Mouse (Mus musculus): ENCODE results near the gene Pias3.

The Pias3 gene

GRCm38 (mm10) chr3:96696198-96696765 lies at the start of gene Pias3:
Gene Pias3, plus strand, starts transcription at chr3:96696384.
- WGBS: under 1% methylated on average over 35 of the region's 35 CpGs

- WGBS: 86% methylated on average over 3 of the region's 3 CpGs
Measured at GRCm38 (mm10) chr3:96647365-96647764, 48.8 kb upstream of the Pias3 start.

- WGBS: 83% methylated on average over 2 of the region's 2 CpGs
Measured at GRCm38 (mm10) chr3:96660901-96661300, 35.3 kb upstream of the Pias3 start.

GRCm38 (mm10) chr3:96662731-96663316 lies 33.4 kb upstream of the Pias3 start:
- WGBS: 27% methylated on average over 8 of the region's 8 CpGs

- 3% methylated on average over 18 of the region's 18 CpGs for WGBS
Measured at GRCm38 (mm10) chr3:96663432-96664239, 32.5 kb upstream of the Pias3 start.

GRCm38 (mm10) chr3:96665732-96666363 lies 30.3 kb upstream of the Pias3 start:
- 94% methylated on average over 7 of the region's 7 CpGs for WGBS

- WGBS: 94% methylated on average over 5 of the region's 5 CpGs
Measured at GRCm38 (mm10) chr3:96666916-96667315, 29.3 kb upstream of the Pias3 start.

- 43% methylated on average over 1 of the region's 1 CpGs for WGBS
Measured at GRCm38 (mm10) chr3:96667316-96667715, 28.9 kb upstream of the Pias3 start.

GRCm38 (mm10) chr3:96668424-96669067 lies 27.6 kb upstream of the Pias3 start:
- WGBS: 88% methylated on average over 5 of the region's 5 CpGs

GRCm38 (mm10) chr3:96669727-96670468 lies 26.3 kb upstream of the Pias3 start, which contains the start of gene Ankrd35:
Gene Ankrd35, plus strand, starts transcription at chr3:96670131.
- 5% methylated on average over 35 of the region's 35 CpGs for WGBS

- 97% methylated on average over 5 of the region's 5 CpGs for WGBS
Measured at GRCm38 (mm10) chr3:96671519-96671918, 24.7 kb upstream of the Pias3 start.

GRCm38 (mm10) chr3:96673514-96673913 lies 22.7 kb upstream of the Pias3 start:
- 85% methylated on average over 4 of the region's 4 CpGs for WGBS

GRCm38 (mm10) chr3:96674442-96674841 lies 21.7 kb upstream of the Pias3 start:
- 84% methylated on average over 8 of the region's 8 CpGs for WGBS

- 91% methylated on average over 3 of the region's 3 CpGs for WGBS
Measured at GRCm38 (mm10) chr3:96675171-96675570, 21.0 kb upstream of the Pias3 start.

GRCm38 (mm10) chr3:96675690-96676089 lies 20.5 kb upstream of the Pias3 start:
- 65% methylated on average over 3 of the region's 3 CpGs for WGBS

- WGBS: 82% methylated on average over 7 of the region's 7 CpGs
Measured at GRCm38 (mm10) chr3:96678456-96678855, 17.7 kb upstream of the Pias3 start.

- 57% methylated on average over 5 of the region's 5 CpGs for WGBS
Measured at GRCm38 (mm10) chr3:96679159-96679674, 17.0 kb upstream of the Pias3 start.

GRCm38 (mm10) chr3:96680269-96680956 lies 15.8 kb upstream of the Pias3 start:
- 45% methylated on average over 12 of the region's 12 CpGs for WGBS

GRCm38 (mm10) chr3:96683496-96683895 lies 12.7 kb upstream of the Pias3 start:
- 92% methylated on average over 3 of the region's 3 CpGs for WGBS

GRCm38 (mm10) chr3:96684151-96684821 lies 11.9 kb upstream of the Pias3 start:
- 71% methylated on average over 17 of the region's 17 CpGs for WGBS

All from cerebral cortex, adult 2 months (tissue).